25 mouse cellular contexts compared by ENCODE assay signal in genomic region chr6:61515310-61515709, GRCm38 (mm10).
"Had no signal": no experiment of that assay in that cellular context is flagged by ENCODE, and none has a peak within 500 bp of the region (broad histone marks: within the 10 kb centered on the region; RNA-seq: fewer than 3 reads in every experiment).

No protein-coding gene starts in this region.

- H3K9me3 ChIP-seq: heart, embryonic 10.5 days; heart, embryonic 12.5 days; hindbrain, embryonic 10.5 days; hindbrain, embryonic 12.5 days; kidney, embryonic 15.5 days; limb, embryonic 13.5 days; limb, embryonic 15.5 days; liver, embryonic 12.5 days had no signal

- H3K4me1 ChIP-seq: heart, embryonic 10.5 days; heart, embryonic 12.5 days; hindbrain, embryonic 10.5 days; hindbrain, embryonic 12.5 days; kidney, embryonic 15.5 days; limb, embryonic 13.5 days; limb, embryonic 15.5 days; liver, embryonic 12.5 days had no signal

- H3K27ac ChIP-seq: heart, embryonic 10.5 days; hindbrain, embryonic 10.5 days; hindbrain, embryonic 12.5 days; hindbrain, embryonic 14.5 days; hindbrain, postnatal 0 days; kidney, embryonic 15.5 days; kidney, postnatal 0 days; limb, embryonic 13.5 days; limb, embryonic 15.5 days; liver, embryonic 12.5 days had no signal

- H3K9ac ChIP-seq: heart, embryonic 12.5 days; hindbrain, embryonic 12.5 days; hindbrain, embryonic 14.5 days; kidney, embryonic 15.5 days; limb, embryonic 13.5 days; limb, embryonic 15.5 days; liver, embryonic 12.5 days had no signal

- H3K4me3 ChIP-seq: heart, embryonic 10.5 days; heart, embryonic 12.5 days; hindbrain, embryonic 10.5 days; hindbrain, embryonic 12.5 days; kidney, embryonic 15.5 days; limb, embryonic 13.5 days; limb, embryonic 15.5 days; liver, embryonic 12.5 days had no signal

- DNase-seq: gastrocnemius, postnatal 14 days; gastrocnemius, postnatal 36 days; heart, adult 18-20 months; heart, postnatal 10 days; heart, postnatal 4 days; kidney, adult 11 months; kidney, adult 2 months; kidney, adult 9 months; kidney, postnatal 14 days; kidney, postnatal 36 days; layer of hippocampus, adult 9-11 months; layer of hippocampus, postnatal 36 days; left cerebral cortex, postnatal 4 days had no signal

- H3K27me3 ChIP-seq: heart, embryonic 12.5 days; hindbrain, embryonic 12.5 days; kidney, embryonic 15.5 days; limb, embryonic 13.5 days; limb, embryonic 15.5 days; liver, embryonic 12.5 days had no signal

- H3K4me2 ChIP-seq: heart, embryonic 12.5 days; hindbrain, embryonic 12.5 days; hindbrain, embryonic 14.5 days; kidney, embryonic 15.5 days; limb, embryonic 13.5 days; limb, embryonic 15.5 days; liver, embryonic 12.5 days had no signal

- ATAC-seq: hindbrain, postnatal 0 days; intestine, embryonic 16.5 days; liver, embryonic 12.5 days had no signal

- H3K36me3 ChIP-seq: heart, embryonic 10.5 days; heart, embryonic 12.5 days; hindbrain, embryonic 10.5 days; hindbrain, embryonic 12.5 days; kidney, embryonic 15.5 days; limb, embryonic 13.5 days; limb, embryonic 15.5 days; liver, embryonic 12.5 days had no signal
